In genomic region chr13:13775778-13776494, GRCm38 (mm10) we compare ENCODE assay signal across 9 mouse cellular contexts. TPM values are rescaled to one million over a fixed set of nuclear protein-coding genes. Genes with fewer than 3 reads are reported as not detected.
DNase-seq lines count a peak whose midpoint lies in the region; ATAC-seq lines count a peak whose summit lies in the region.
"Had no signal": no experiment of that assay in that cellular context is flagged by ENCODE, and none has a peak within 500 bp of the region (broad histone marks: within the 10 kb centered on the region; RNA-seq: fewer than 3 reads in every experiment).

No protein-coding gene starts in this region.

- DNase-seq in heart, embryonic 10.5 days (ENCODE audit: low spot score), result peak; percentile 80
- DNase-seq in heart, adult 8-10 months (ENCODE audit: low spot score), result no peak
- peak; percentile 36 for DNase-seq in MEL-GATA-1-ER (ENCODE audit: extremely low read depth, low read depth)
- peak; percentile 17 for DNase-seq in kidney, postnatal 14 days
- DNase-seq in urinary bladder, postnatal 4 days (ENCODE audit: low spot score in 2 of 2), result no peak

- H3K27me3 ChIP-seq in heart, embryonic 10.5 days (ENCODE audit: insufficient read depth, poor library complexity, severe bottlenecking), result peaks cover 1% of the 10 kb centered on the region; the same call in 1 of the 2 replicates
- no peaks in the 10 kb centered on the region for H3K27me3 ChIP-seq in forebrain, embryonic 15.5 days
- no peaks in the 10 kb centered on the region for H3K27me3 ChIP-seq in neural tube, embryonic 12.5 days (replicated peaks)

- H3K27ac ChIP-seq in heart, embryonic 10.5 days, result no peak overlapping the region
- no peak overlapping the region for H3K27ac ChIP-seq in forebrain, embryonic 15.5 days (replicated peaks)
- H3K27ac ChIP-seq in neural tube, embryonic 12.5 days, result no peak overlapping the region
- H3K27ac ChIP-seq: heart, adult 2 months had no signal

- H3K4me2 ChIP-seq in forebrain, embryonic 15.5 days (replicated peaks), result no peak overlapping the region
- no peak overlapping the region for H3K4me2 ChIP-seq in neural tube, embryonic 12.5 days (replicated peaks)

- no peak overlapping the region for H3K9ac ChIP-seq in forebrain, embryonic 15.5 days (replicated peaks)
- no peak overlapping the region for H3K9ac ChIP-seq in neural tube, embryonic 12.5 days

- H3K4me3 ChIP-seq in heart, embryonic 10.5 days, result no peak overlapping the region
- H3K4me3 ChIP-seq in forebrain, embryonic 15.5 days, result no peak overlapping the region
- H3K4me3 ChIP-seq in neural tube, embryonic 12.5 days, result no peak overlapping the region
- H3K4me3 ChIP-seq: heart, adult 2 months had no signal

- H3K9me3 ChIP-seq in heart, embryonic 10.5 days, result no peaks in the 10 kb centered on the region
- no peaks in the 10 kb centered on the region for H3K9me3 ChIP-seq in forebrain, embryonic 15.5 days
- H3K9me3 ChIP-seq in neural tube, embryonic 12.5 days, result no peaks in the 10 kb centered on the region

- peak; percentile 66 for ATAC-seq in forebrain, embryonic 15.5 days (replicated peaks)
- peak; percentile 75; the same call in 1 of the 2 replicates for ATAC-seq in neural tube, embryonic 12.5 days (ENCODE audit: low FRiP score, low read depth)
- no peak for ATAC-seq in cerebellum, adult (ENCODE audit: insufficient number of reproducible peaks, low FRiP score, low TSS enrichment)

- H3K4me1 ChIP-seq in heart, embryonic 10.5 days, result peaks cover 10% of the 10 kb centered on the region; the same call in 1 of the 2 replicates
- peaks cover 3% of the 10 kb centered on the region; the same call in 1 of the 2 replicates for H3K4me1 ChIP-seq in forebrain, embryonic 15.5 days
- H3K4me1 ChIP-seq in neural tube, embryonic 12.5 days, result no peaks in the 10 kb centered on the region

- peaks cover 5% of the 10 kb centered on the region; the same call in 1 of the 2 replicates for H3K36me3 ChIP-seq in heart, embryonic 10.5 days
- H3K36me3 ChIP-seq in forebrain, embryonic 15.5 days, result peaks cover 11% of the 10 kb centered on the region; the same call in 1 of the 2 replicates
- H3K36me3 ChIP-seq in neural tube, embryonic 12.5 days, result 0 out of 2 replicates have a peak, but pooled peaks cover 6% of the 10 kb centered on the region

RNA-seq across cellular contexts. Expression of gene Gng4, which starts 7.9 kb away (rescaled TPM):
- 0.16 and 0.51 TPM in 2 replicates for polyA plus RNA-seq in heart, embryonic 10.5 days (2016; fragmentation: Nextera tagmentation; extraction: Ambion mirVana)
- under 1 TPM; 0.22 to 0.41 (median 0.31) TPM for total RNA-seq in heart, adult 8-10 months (2022)
- 21.9 and 24.4 TPM in 2 replicates for polyA plus RNA-seq in forebrain, embryonic 15.5 days (2015; fragmentation: Nextera tagmentation; extraction: Ambion mirVana)
- 6.4 and 6.8 TPM in 2 replicates for polyA plus RNA-seq in neural tube, embryonic 12.5 days (2016; fragmentation: Nextera tagmentation; extraction: Ambion mirVana)

Comparison
In these comparisons a context has a peak if more than half of its experiments do, and no peak if none do; other contexts are left out.
1. DNase-seq: peak in heart, embryonic 10.5 days (single experiment), MEL-GATA-1-ER (single experiment) and kidney, postnatal 14 days (single experiment); none in heart, adult 8-10 months (single experiment) and urinary bladder, postnatal 4 days (0 of 2).